Mouse (Mus musculus) adrenal gland, adult (tissue): ENCODE results near the gene Sez6.

Source experiments
- DNase-seq, 2 experiments: peaks; one replicate each; pipeline ENCODE4 v3.0.0; 2022 to 2023; ENCODE audit warnings: low spot score in 1 of 2; ENCODE audit not compliant: inconsistent age in 2 of 2

Gene Sez6

GRCm38 (mm10) chr11:77930751-77931540 lies at the start of gene Sez6:
TSS of gene Sez6 (plus strand) at chr11:77930800.
- DNase-seq = peak; percentile 82 to 89

GRCm38 (mm10) chr11:77884524-77885245 lies 45.9 kb upstream of the Sez6 start:
- DNase-seq = peak; percentile 38 to 74

GRCm38 (mm10) chr11:77885246-77885575 lies 45.4 kb upstream of the Sez6 start:
- DNase-seq = no peak

GRCm38 (mm10) chr11:77887373-77887960 lies 43.1 kb upstream of the Sez6 start:
- peak; percentile 33 to 53 for DNase-seq

GRCm38 (mm10) chr11:77888846-77889245 lies 41.8 kb upstream of the Sez6 start:
- no peak for DNase-seq

- DNase-seq = no peak
Observed at GRCm38 (mm10) chr11:77889484-77889883, 41.1 kb upstream of the Sez6 start.

- DNase-seq = no peak
Observed at GRCm38 (mm10) chr11:77890648-77891258, 39.8 kb upstream of the Sez6 start.

- DNase-seq = no peak
Observed at GRCm38 (mm10) chr11:77892883-77893282, 37.7 kb upstream of the Sez6 start.

- no peak for DNase-seq
Observed at GRCm38 (mm10) chr11:77893283-77893682, 37.3 kb upstream of the Sez6 start.

- peak; percentile 93 to 98 for DNase-seq
Observed at GRCm38 (mm10) chr11:77893787-77894718, 36.5 kb upstream of the Sez6 start, which contains the start of gene Pipox. TSS of gene Pipox (minus strand) at chr11:77894096.

GRCm38 (mm10) chr11:77894967-77895366 lies 35.6 kb upstream of the Sez6 start:
- DNase-seq = no peak

GRCm38 (mm10) chr11:77896011-77896410 lies 34.6 kb upstream of the Sez6 start:
- no peak for DNase-seq

GRCm38 (mm10) chr11:77896480-77896819 lies 34.1 kb upstream of the Sez6 start:
- no peak for DNase-seq

- DNase-seq = peak in 1 of 2 experiments; percentile 76
Observed at GRCm38 (mm10) chr11:77896820-77897805, 33.5 kb upstream of the Sez6 start.

- DNase-seq = no peak
Observed at GRCm38 (mm10) chr11:77900187-77900586, 30.4 kb upstream of the Sez6 start.

GRCm38 (mm10) chr11:77900696-77901095 lies 29.9 kb upstream of the Sez6 start:
- DNase-seq = peak in 1 of 2 experiments; percentile 70

- no peak for DNase-seq
Observed at GRCm38 (mm10) chr11:77901366-77901765, 29.2 kb upstream of the Sez6 start.

GRCm38 (mm10) chr11:77901775-77902355 lies 28.7 kb upstream of the Sez6 start:
- no peak for DNase-seq

- DNase-seq = no peak
Observed at GRCm38 (mm10) chr11:77903761-77904160, 26.8 kb upstream of the Sez6 start.
